Mouse (Mus musculus): ENCODE measurements around the gene Gucd1.
"Not testable (repeated sequence)": the region's sequence is repeated elsewhere in the genome, so short reads cannot be mapped to it uniquely, and the experiment has no call there.

Gene Gucd1

GRCm38 (mm10) chr10:75517758-75518143, at the start of gene Gucd1:
Gene Gucd1 (minus strand): TSS chr10:75517972.
- peak; percentile 98 for DNase-seq

GRCm38 (mm10) chr10:75566765-75567164, 49.0 kb upstream of the Gucd1 start:
- DNase-seq, result not testable (repeated sequence)

GRCm38 (mm10) chr10:75566321-75566720, 48.5 kb upstream of the Gucd1 start:
- DNase-seq, result peak; percentile 36

- DNase-seq, result no peak
Observed at GRCm38 (mm10) chr10:75565906-75566305, 48.1 kb upstream of the Gucd1 start.

DNA sequence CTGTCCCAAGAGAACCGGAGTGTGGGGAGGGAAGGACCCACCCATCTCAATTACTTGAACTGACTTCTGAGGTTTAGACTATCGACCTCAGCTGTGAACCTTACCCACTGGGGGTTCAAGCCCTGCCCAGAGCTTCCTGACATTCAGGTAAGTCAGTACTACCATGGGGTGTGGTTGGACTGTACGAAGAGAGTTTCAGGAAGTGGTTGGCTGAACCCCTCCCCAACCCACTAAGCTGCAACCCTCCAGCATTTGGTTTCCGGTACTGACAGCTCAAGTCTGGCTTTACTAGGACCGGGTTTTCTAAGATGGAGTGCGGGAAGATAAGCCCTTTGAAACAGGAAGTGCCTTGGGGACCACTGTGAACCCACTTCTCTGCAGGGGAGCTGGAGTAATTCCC, 47.7 kb upstream of the Gucd1 start:
- peak; percentile 81 for DNase-seq

- DNase-seq, result no peak
Observed at GRCm38 (mm10) chr10:75564687-75565265, 47.0 kb upstream of the Gucd1 start.

DNA sequence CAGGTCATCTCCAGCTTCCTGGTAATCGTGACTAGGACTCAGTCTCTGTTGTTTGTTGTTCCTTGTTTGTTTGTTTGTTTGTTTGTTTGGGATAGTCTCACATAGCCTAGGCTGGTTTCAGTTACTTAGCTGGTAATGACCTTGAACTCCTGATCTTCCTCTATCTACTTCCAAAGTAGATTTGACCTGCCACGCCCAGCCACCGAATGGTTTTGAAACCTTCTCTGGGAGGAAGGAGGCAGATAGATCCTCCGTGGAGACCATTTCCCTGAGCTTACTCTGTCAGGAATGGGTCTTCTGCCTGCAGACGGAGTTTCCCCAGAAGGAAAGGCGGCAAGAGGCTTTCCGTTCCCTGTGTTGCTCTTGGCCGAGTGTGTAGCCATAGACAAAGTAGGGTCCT, 44.8 kb upstream of the Gucd1 start:
- DNase-seq, result no peak

DNA sequence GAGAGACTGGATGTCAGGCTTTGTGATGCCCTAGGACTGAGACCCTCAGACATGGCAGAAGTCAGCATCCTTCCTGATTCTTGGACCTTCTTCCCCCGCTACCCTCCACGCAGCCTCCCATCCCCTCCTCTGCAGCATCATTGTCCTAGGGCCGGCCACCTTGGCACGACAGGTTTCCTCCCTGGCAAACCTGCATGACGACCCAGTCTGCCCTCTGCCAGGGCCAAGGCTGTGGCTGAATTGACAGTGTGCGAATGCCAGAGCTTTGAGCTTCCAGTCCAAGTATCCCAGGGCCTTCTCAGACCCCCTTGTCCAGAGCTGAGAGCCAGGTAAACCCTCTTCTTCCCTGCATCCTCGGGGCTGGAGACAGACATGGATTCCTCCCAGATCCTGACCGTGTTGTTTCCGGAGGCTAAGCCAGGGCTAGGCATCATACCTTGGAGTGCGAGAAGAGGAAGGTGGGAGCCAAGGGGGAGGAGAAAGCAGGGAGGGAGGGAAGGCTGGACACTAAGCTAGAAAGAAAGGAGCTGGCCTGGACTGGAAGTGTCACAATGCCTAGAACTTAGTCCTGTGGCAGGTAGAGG, 43.4 kb upstream of the Gucd1 start, which contains the start of gene Ggt1:
Ggt1 (plus strand) TSS at position 534 of the 584 bp plus-strand sequence.
- no peak for DNase-seq

- DNase-seq, result no peak
Observed at GRCm38 (mm10) chr10:75560549-75560899, 42.8 kb upstream of the Gucd1 start.

DNA sequence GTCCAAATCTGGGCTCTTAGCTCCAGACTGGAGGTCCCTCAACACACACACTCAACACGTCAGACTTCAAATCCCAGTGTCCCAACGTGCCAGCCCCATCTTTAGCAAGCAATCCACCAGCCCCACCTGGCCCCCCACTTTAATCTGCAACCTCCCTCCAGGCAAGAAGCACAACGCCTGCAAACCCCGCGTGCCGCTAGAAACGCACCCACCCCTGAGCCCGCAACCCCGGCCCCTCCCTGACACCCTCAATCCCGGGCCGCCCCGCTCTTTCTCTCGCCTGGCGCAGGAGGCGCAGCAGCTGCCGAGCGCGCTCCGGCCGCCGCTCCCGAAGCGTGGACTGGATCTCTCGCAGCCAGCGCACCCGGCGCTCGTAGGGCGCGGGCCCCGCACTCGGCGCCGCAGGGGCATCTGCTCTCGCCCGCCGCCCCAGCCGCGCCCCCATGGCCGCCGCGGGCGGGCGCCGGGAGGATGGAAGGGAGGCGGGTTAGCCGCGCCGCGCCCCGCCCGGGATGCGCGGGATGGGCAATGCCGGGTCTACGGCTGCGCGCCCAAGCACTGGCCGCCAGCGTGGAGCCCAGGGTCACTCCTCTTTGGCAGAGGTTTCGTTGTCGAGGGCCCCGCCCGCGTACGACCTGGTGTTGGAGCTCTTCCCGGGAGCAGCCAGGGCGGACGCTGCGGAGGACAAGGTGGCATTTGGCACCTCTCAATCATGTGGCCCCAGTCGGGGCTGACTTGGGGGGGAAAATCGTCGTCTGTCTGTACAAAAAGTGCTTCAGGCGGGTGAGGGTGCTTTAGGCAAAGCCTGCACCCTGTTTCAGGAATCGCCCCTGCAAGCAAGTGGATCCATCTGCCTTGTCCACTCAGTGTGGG, 42.1 kb upstream of the Gucd1 start, which contains the start of gene Lrrc75b:
Lrrc75b (minus strand) TSS at position 655 of the 873 bp plus-strand sequence.
- peak; percentile 11 for DNase-seq

DNA sequence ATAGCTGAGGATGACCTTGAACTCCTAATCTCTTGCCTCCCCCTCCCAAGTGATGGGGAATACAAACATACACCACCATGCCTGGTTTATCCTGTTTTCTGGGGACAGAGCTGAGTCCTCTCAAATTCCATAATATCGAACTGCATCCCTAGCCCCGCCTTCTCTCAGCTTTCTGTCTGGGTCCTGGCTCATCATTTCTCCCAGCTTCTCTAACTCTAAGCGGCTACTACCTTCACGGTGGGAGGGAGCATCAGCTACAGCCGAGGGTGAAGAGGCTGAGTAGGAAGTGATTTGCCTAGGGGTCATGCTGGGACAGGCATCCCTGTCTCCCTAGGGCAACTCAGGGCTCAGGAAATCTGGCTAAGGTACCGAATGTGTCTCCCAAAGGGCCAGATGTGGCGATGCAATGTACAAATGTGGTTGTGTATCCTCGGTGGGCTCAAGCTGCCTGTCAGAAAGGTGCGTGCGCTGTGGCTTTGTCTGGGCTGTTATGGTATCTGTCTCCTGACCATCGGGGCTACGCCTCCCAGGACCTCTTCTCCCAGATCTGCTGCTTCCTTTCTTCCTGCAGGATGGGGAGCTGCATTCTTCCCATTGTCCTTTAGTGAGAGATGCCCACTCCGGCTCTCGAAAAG, 41.4 kb upstream of the Gucd1 start:
- DNase-seq, result no peak

DNA sequence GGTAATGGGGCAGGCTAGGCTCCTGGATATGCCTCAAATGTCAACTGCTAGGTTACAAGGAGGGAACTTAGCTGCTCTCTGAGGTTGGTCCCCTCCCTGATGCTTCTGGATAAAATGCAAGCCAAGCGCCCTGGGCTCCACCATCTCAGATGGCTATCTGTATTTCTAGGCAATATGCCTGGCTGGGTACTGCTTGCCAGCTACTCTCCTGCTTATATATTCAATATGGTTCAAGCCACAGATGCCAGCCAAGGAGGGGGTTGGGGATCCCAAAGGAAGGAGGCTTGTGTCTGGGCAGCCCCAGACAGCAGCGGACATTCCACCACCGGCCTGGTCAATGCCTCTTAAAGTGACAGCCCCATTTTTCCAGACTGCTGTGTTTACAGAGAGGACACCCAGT, 40.7 kb upstream of the Gucd1 start:
- no peak for DNase-seq

DNA sequence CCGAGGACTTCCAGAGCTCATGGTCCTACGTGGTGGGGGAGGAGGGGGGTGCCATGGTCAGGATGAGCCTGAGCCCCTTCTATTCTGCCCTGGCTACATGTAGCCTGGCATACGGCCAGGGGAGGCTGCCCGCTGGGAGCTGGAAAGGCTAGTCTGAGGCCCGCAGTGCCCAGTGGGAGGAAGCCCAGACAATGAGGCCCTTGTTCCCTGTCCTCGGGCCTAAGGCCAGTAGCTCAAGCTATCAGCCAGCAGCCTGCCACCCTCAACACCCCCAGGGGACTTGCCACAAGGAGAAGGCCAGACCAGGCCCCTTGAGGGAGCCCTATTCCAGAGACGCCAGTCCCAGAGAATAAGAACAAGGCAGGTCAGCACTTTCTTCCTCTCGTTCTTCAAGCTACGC, 38.3 kb upstream of the Gucd1 start:
- no peak for DNase-seq

DNA sequence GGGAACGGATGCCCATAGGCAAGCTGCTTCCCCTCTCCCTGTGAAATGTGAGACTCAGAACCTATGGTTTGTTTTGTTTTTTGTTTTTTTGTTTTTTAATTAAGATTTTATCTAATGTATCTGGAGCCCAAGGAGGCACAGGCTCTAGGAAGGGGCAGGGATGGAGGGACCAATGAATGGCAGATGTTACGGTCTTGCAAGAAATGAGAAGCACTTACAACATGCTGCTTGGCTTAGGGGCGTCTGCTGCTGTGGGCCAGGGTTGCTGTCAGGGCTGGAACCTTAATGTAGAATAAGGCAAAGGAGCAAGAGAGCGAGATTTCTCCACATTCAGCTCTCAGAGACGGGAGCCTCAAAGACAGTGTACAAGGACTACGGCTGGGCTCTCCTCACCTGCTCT, 37.8 kb upstream of the Gucd1 start:
- no peak for DNase-seq

DNA sequence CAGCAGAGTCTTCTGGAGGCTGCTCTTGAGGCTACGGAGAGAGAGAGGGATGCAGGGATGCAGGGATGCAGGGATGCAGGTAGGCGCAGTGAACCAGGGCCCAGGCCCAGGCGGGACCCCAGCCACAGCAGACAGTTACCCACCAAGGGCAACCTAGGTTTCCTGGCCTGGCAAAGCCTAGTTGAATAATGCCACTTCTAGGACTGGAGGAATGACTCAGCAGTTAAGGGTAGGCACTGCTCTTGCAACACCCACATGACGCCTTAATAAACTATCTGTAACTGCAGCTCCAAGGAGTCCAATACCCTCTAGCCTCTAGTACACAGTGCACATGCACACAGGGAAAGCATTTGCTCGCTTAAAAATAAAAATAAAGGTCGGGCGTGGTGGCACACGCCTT, 36.3 kb upstream of the Gucd1 start:
- no peak for DNase-seq

GRCm38 (mm10) chr10:75552701-75553450, 35.1 kb upstream of the Gucd1 start:
- DNase-seq, result no peak

DNA sequence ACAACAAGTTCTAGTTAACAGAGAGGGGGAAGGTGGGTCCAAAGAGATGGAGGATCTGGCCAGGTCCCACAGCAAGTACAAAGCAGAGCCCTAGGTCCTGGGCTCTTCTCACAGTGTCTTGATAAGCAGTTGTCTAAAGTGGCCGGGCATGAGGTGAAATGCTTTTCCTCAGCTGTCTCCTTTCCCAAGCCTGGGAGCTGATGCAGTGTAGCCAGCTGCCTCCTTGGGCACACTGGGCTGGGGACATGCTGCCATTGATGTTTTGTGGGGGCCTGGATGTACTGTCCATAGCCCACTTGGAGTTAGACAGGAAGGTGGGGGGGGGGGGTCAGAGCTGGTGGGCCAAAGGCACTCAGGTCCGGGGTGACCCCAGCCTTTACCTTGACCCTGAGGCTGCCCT, 34.3 kb upstream of the Gucd1 start:
- no peak for DNase-seq

DNA sequence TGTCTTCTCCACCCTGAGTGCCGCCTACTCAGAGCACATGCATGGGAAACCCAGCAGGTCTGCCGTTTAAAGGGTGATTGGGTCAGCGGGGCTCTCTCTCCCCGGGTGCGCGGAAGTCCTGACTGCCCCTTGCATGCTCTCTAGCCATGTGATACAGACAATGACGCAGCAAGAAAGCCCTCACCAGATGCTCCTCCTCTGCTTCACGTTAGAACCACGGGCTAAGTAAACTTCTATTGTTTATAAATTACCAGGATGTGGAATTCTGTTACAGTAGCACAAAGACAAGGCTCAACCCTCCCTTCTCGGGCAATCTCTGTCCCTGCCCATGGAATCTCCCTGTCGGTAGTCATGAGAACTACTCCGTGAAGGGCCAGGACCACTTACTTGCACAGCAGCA, 33.4 kb upstream of the Gucd1 start:
- no peak for DNase-seq

DNA sequence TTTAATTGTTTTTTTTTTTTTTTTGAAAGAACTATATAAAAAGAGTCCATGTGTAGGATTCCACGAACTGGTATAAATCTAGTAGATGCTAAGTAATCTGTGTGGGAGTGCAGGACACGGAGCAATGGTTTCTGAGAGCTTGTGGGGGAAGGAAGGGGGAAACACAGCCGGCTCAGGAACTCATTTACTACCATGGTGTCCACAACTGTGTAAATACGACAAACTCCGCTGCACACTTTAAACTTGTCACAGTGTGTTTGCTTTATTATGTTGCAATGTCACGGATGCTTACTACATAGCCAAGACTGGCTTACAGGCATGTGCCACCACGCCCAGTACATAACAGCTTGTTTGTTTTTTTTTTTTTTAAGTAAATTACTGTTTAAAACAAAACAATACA, 32.1 kb upstream of the Gucd1 start:
- DNase-seq, result no peak

DNA sequence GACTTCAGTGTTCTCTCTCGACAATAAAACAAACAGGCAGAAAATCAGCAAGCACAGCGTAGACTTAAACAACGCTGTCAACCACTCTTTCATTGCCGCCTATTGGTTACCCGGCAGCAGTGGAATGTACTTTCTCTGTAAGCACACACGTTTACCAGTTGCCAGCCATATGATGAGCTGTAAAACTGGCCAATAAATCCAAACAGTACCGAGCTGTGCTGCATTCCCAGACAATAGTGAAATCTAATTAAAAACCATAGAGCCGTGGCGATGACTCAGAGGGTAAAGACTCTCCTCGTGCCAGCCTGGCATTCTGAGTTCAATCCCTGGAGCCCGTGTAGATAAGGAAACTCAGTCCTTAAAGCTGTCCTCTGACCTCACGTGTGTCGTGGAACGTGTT, 30.7 kb upstream of the Gucd1 start:
- no peak for DNase-seq

DNA sequence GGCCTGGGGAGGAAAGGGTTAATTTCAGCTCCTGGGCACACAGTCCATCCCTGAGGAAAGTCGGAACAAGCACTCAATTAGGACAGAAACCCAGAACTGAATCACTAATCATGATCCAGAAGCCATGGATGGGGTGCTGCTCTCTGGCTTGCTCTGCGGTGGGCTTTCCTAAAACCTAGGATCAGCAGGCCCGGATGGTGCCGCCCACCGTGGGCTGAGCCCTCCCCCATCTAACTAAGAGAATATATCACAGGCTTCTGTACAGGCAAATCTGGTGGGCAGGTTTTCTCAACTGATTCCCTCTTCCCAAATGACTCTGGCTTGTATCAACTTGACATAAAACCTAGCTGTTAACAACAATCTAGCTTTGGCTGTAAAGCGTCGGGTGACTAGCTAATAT, 30.1 kb upstream of the Gucd1 start:
- DNase-seq, result no peak

DNA sequence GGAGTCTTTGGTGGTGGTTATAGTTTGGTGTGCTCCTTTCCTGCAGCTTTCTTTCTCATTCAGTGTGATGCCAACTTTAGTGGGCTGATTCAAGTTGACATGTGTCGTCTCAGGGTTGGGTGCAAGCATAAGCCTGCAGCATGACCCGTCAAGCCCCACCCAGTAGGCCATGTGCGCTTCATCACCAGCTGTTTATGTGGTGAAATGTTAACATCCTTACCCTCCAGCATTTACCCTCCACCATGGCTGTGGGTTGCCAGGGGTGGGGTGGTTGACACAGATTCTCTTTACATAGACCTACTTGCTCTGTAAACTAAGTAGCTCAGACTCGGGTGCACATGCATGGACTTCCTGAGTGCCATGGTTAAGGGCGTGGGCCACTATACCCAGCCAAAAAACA, 18.4 kb upstream of the Gucd1 start:
- peak; percentile 30 for DNase-seq

- DNase-seq, result no peak
Observed at GRCm38 (mm10) chr10:75535423-75535822, 17.7 kb upstream of the Gucd1 start.
